Mouse (Mus musculus) cerebellum, adult 2 months (tissue): Measurements from ENCODE around the gene Lgmn. TPM values are rescaled to one million over a fixed set of nuclear protein-coding genes. Genes with fewer than 3 reads are reported as not detected.
A peak's percentile ranks its signal among the peaks of the same experiment; 100 is the strongest.

ENCODE experiments used
- DNase-seq, 2 experiments: peaks; one replicate each; pipeline ENCODE4 v3.0.0; 2021
- H3K27ac ChIP-seq: fragments of 200-500 bp; 2 replicates; pipeline ENCODE4 v1.5.1; 2012; ENCODE audit warnings: low read length, control low read depth, inconsistent platforms; ENCODE audit not compliant: insufficient read depth
- H3K27me3 ChIP-seq: fragments of 200-500 bp; 2 replicates; pipeline ENCODE4 v1.6.1; 2012; ENCODE audit warnings: inconsistent platforms, mild to moderate bottlenecking, low read length, moderate library complexity; ENCODE audit not compliant: control insufficient read depth, insufficient read depth
- H3K4me1 ChIP-seq: fragments of 200-500 bp; 2 replicates; pipeline ENCODE4 v1.6.1; 2011; ENCODE audit warnings: low read length; ENCODE audit not compliant: control insufficient read depth, insufficient read depth
- H3K4me3 ChIP-seq: fragments of 200-500 bp; replicated peaks from 2 replicates; pipeline ENCODE3; 2011; ENCODE audit warnings: mild to moderate bottlenecking, low read depth, low read length, control low read depth; ENCODE audit not compliant: insufficient read depth
- CTCF ChIP-seq: fragments of 200-500 bp; IDR thresholded peaks from 2 replicates; pipeline ENCODE4 v1.5.1; 2011; ENCODE audit warnings: low read depth, mild to moderate bottlenecking, control low read depth, low read length, moderate library complexity, borderline replicate concordance; ENCODE audit not compliant: insufficient read depth
- POLR2A ChIP-seq: fragments of 200-500 bp; IDR thresholded peaks from 2 replicates; pipeline ENCODE4 v1.6.1; 2011; ENCODE audit warnings: low read length, control low read depth, borderline replicate concordance; ENCODE audit not compliant: insufficient read depth
- WGBS: fragments of 180-500 bp; shearing (Covaris S2); methylation state at CpG from one replicate; pipeline ENCODE4 v1.1.7; 2018; 5-methylcytosine and 5-hydroxymethylcytosine counted together
- polyA plus RNA-seq: library from polyadenylated mRNA; depleted of rRNA; stranded (reverse); fragments of >200 nt; gene quantifications from 2 replicates; pipeline ENCODE4 v1.2.3, GENCODE M21; 2012; rRNA removed

Lgmn gene
- 139 and 150 TPM in 2 replicates for polyA plus RNA-seq

GRCm38 (mm10) chr12:102439632-102440023 lies at the start of gene Lgmn:
Lgmn (minus strand) TSS chr12:102439813.
- TF ChIP-seq CTCF, result no peak
- peak; percentile 50; the same call in 1 of the 2 replicates for TF ChIP-seq POLR2A
- peak; percentile 99 to 100 for DNase-seq
- Histone ChIP-seq H3K4me3 (peak within 1 kb of the TSS; percentile 80), H3K4me1 (peaks cover 10% of the 10 kb centered on the region), H3K27ac (peak within 1 kb of the TSS; percentile 23), H3K27me3 (no peaks in the 10 kb centered on the region)
- under 1% methylated on average over 28 of the region's 28 CpGs for WGBS

GRCm38 (mm10) chr12:102484946-102485345 lies 45.3 kb upstream of the Lgmn start:
- 59% methylated on average over 3 of the region's 3 CpGs for WGBS
- Histone ChIP-seq H3K4me3 (no peak overlapping the region), H3K27ac (no peak overlapping the region), H3K27me3 (no peaks in the 10 kb centered on the region), H3K4me1 (no peaks in the 10 kb centered on the region; the same call in 1 of the 2 replicates)
- no peak for DNase-seq
- TF ChIP-seq CTCF (no peak), POLR2A (no peak)

GRCm38 (mm10) chr12:102480481-102480880 lies 40.9 kb upstream of the Lgmn start:
- Histone ChIP-seq H3K27me3 (no peaks in the 10 kb centered on the region), H3K4me3 (no peak overlapping the region), H3K4me1 (no peaks in the 10 kb centered on the region; the same call in 1 of the 2 replicates), H3K27ac (no peak overlapping the region)
- DNase-seq, result no peak
- TF ChIP-seq POLR2A (no peak), CTCF (no peak)
- 93% methylated on average over 4 of the region's 4 CpGs for WGBS

- no peak overlapping the region for H3K27ac ChIP-seq
- DNase-seq, result no peak
- no peak overlapping the region for H3K4me3 ChIP-seq
- H3K27me3 ChIP-seq, result no peaks in the 10 kb centered on the region
- WGBS, result 94% methylated on average over 7 of the region's 7 CpGs
- no peak for TF ChIP-seq POLR2A
- TF ChIP-seq CTCF, result no peak
- no peaks in the 10 kb centered on the region for H3K4me1 ChIP-seq
Measured at GRCm38 (mm10) chr12:102474411-102474810, 34.8 kb upstream of the Lgmn start.

- no peaks in the 10 kb centered on the region for H3K4me1 ChIP-seq
- peak within 1 kb of the TSS; percentile 72 for H3K27ac ChIP-seq
- DNase-seq, result peak; percentile 97 to 98
- TF ChIP-seq CTCF (no peak), POLR2A (peak; percentile 66)
- WGBS, result under 1% methylated on average over 86 of the region's 86 CpGs
- H3K27me3 ChIP-seq, result no peaks in the 10 kb centered on the region
- peak within 1 kb of the TSS; percentile 90 for H3K4me3 ChIP-seq
Measured at GRCm38 (mm10) chr12:102468894-102469764, 29.5 kb upstream of the Lgmn start, which contains the start of gene Golga5. Golga5 (plus strand) TSS chr12:102469135.

- DNase-seq, result peak; percentile 30 to 37
- no peak overlapping the region for H3K4me3 ChIP-seq
- TF ChIP-seq CTCF, result peak; percentile 47; the same call in 1 of the 2 replicates
- TF ChIP-seq POLR2A, result no peak
- no peak overlapping the region for H3K27ac ChIP-seq
- no peaks in the 10 kb centered on the region for H3K4me1 ChIP-seq
- WGBS, result 80% methylated on average over 1 of the region's 1 CpGs
- no peaks in the 10 kb centered on the region for H3K27me3 ChIP-seq
Measured at GRCm38 (mm10) chr12:102468136-102468535, 28.5 kb upstream of the Lgmn start.

- no peak overlapping the region for H3K27ac ChIP-seq
- no peak for TF ChIP-seq CTCF
- TF ChIP-seq POLR2A, result no peak
- no peaks in the 10 kb centered on the region for H3K4me1 ChIP-seq
- H3K4me3 ChIP-seq, result no peak overlapping the region
- no peaks in the 10 kb centered on the region for H3K27me3 ChIP-seq
- WGBS, result 54% methylated on average over 4 of the region's 4 CpGs
- DNase-seq, result no peak
Measured at GRCm38 (mm10) chr12:102464650-102465049, 25.0 kb upstream of the Lgmn start.

- TF ChIP-seq POLR2A, result no peak
- TF ChIP-seq CTCF, result peak; percentile 14; the same call in 1 of the 2 replicates
- H3K27ac ChIP-seq, result no peak overlapping the region
- DNase-seq, result no peak
- WGBS, result 41% methylated on average over 5 of the region's 5 CpGs
- no peak overlapping the region for H3K4me3 ChIP-seq
- no peaks in the 10 kb centered on the region for H3K27me3 ChIP-seq
- H3K4me1 ChIP-seq, result no peaks in the 10 kb centered on the region
Measured at GRCm38 (mm10) chr12:102461177-102461576, 21.6 kb upstream of the Lgmn start.
